Mouse (Mus musculus): ENCODE data around the gene Ano4.
"Not testable (repeated sequence)": the region's sequence is repeated elsewhere in the genome, so short reads cannot be mapped to it uniquely, and the experiment has no call there.

Gene Ano4

DNA sequence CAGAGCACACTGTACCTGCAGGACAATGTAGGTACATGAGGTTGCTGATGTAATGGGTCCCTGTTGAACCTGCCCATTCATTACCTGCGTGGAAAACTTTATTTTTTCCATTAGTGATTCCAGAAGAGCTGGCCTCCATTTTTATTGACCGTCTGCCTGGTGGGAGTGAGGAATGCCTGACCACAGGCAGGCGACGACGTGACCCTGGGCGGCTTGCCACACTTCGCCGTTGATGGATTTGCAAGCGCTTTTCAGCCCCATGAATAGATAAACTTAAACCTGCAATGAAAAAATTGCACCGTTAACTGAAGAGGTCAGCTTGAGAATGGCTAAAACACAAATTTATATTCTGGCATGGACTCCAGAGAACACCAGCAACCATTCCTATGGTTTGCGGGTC lies 195.4 kb downstream of the Ano4 start:
- in situ Hi-C loops (cut with MboI, MseI): no loop called here

DNA sequence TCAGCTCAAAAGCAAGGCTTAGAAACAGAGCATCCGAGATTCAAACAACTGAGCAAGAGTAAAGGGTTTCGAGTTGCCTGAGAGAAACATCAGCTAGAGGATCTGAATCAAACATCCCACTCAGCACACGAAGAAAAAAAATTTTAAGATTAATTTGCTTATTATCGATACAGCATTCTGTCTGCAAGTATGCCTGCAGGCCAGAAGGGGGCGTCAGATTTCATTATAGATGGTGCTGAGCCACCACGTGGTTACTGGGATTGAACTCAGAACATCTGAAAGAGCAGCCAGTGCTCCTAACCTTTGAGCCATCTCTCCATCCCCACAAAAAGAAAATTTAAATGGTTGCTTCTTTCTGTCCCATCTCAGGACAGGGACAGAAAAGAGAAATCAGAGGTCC lies 223.2 kb downstream of the Ano4 start:
- in situ Hi-C loops (cut with MboI, MseI): loop anchor here (10.0 kb wide), 1 partner anchor 177 kb away; no protein-coding TSS in a partner anchor

DNA sequence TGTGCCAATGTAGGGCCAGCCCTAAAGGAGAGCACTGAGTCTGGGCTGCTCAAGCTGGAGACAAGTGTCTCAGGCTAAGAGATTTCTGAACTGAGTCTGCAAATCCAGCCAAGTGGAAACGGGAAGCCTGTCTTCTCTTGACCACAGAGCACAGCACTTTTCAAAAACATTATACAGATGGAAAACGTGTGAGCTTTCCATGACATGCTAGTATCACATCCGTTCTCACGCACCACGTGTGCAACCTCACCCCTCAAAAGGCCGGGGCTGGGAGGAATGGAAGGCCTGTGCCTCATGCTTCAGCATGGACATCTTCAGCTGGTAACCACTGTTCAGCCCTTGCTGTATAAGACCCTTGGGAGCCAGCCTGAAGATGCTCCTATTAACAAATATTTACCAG lies 230.2 kb downstream of the Ano4 start:
- in situ Hi-C loops (cut with MboI, MseI): no loop called here

- in situ Hi-C loops (cut with MboI, MseI): no loop called here
These were observed 233.1 kb downstream of the Ano4 start for GRCm38 (mm10) chr10:89111466-89111865.

- in situ Hi-C loops (cut with MboI, MseI): no loop called here
These were observed 233.6 kb downstream of the Ano4 start for GRCm38 (mm10) chr10:89110917-89111316.

- in situ Hi-C loops (cut with MboI, MseI): no loop called here
These were observed 241.0 kb downstream of the Ano4 start for GRCm38 (mm10) chr10:89103594-89103993.

DNA sequence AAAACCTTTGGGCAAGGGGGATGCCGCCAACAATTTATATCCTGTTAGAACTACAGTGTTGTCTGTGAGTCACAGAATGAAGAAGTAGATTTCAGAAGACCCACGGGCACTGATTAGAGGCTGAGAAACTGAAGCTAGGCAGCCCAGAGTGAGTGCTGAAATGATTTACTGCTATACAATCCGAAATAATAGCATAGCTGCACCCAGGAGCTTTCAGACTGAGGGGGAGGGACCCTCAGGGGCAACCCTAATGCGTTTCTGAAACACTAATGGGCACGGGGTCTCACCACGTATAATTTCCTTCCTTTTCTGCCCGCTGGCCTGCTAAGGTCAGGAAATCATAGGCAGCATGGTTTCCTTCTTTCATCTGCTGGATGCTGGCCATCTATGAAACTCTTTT lies 242.5 kb downstream of the Ano4 start:
- in situ Hi-C loops (cut with MboI, MseI): no loop called here

GRCm38 (mm10) chr10:89098183-89098582 lies 246.4 kb downstream of the Ano4 start:
- in situ Hi-C loops (cut with MboI, MseI): no loop called here

DNA sequence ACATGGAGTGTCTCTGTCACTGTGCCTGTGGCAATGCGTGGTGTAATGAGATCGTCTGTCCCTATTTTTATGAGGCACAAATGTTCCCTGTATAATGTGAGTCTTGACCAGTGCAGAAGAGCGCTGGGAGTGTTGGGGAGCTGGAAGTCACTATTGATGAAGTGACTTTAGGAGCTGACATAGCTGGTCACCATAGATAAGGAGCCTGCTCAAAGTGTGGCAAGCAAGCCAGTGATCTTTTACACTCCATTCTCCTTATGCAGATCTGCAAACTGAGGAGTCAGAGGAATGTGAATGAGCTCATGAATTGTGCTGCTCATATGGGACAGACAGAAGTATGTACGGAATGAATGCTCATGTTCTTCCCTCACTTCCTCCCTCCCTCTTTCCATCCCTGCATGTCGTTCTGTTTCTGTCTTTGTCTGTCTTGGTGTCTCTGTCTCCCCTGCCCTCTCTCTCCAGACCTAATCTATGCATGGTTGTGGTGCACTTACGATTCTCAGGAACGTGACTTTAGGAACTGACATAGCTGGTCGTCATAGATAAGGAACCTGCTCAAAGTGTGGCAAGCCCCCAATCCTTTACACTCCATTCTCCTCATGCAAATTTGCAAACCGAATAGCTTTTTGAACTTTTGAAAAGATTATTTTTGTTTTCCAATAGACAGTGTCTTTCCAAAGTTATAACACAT lies 252.1 kb downstream of the Ano4 start:
- in situ Hi-C loops (cut with MboI, MseI): no loop called here

DNA sequence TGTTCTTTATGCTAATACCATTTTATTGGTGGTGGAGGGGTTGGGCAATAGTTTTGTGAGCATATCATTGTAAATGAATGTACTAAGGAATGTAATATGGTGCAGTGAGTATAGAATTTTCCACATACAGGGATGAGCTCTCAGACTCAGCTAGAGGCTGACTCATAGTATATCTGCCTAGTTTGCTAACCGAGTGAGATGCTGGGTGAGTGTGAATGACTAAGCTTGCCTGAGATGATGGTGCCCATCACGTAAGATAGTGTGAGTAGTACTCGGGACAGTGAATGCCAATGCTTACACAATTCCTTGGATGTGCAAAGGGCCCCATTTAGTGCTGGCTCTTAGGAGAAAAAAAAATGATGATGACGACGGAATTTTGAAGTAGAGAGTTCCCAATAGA lies 267.1 kb downstream of the Ano4 start:
- in situ Hi-C loops (cut with MboI, MseI): no loop called here

GRCm38 (mm10) chr10:89055891-89056290 lies 288.7 kb downstream of the Ano4 start:
- in situ Hi-C loops (cut with MboI, MseI): no loop called here

- in situ Hi-C loops (cut with MboI, MseI): not testable (repeated sequence)
These were observed 299.6 kb downstream of the Ano4 start for GRCm38 (mm10) chr10:89044921-89045320.

- in situ Hi-C loops (cut with MboI, MseI): no loop called here
These were observed 300.4 kb downstream of the Ano4 start for GRCm38 (mm10) chr10:89044166-89044565.

DNA sequence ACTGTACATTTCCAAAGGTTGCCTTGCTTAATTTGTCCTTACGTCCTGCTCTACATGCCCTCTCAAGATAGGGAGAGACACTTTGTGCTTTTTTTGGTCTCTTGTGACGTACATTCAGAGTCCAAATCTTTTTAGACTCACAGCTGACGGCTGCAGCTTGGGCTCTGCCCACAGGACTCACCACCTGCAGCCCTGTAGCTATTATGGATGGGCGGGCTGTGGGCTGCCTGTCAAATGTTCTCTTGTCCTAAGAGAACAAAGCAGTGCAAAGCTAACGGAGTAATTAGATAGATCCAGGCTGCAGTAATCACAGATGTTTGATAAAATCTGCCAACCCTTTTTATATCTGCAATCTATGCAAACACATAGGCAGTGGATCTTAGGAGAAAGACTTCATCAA lies 325.6 kb downstream of the Ano4 start:
- in situ Hi-C loops (cut with MboI, MseI): no loop called here

GRCm38 (mm10) chr10:89008303-89008702 lies 336.3 kb downstream of the Ano4 start:
- in situ Hi-C loops (cut with MboI, MseI): no loop called here

DNA sequence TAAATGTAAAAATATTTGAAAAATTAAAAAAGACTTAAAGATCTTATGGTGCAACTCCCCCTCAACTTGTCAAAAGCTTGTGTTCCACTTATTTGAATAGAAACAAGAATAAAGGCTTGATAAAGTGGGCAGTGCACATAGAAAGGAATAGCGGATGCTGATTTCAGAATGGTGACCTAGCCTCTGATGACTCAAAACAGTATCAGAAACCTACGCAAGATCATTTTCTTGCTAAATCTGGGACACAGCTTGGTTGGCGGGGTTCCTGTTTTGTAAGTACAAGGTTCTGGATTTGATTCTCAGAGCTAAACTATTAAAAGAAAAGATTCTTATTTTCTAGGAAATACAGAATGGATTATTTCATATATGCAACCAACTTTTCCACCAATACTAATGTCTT lies 340.0 kb downstream of the Ano4 start:
- in situ Hi-C loops (cut with MboI, MseI): no loop called here

DNA sequence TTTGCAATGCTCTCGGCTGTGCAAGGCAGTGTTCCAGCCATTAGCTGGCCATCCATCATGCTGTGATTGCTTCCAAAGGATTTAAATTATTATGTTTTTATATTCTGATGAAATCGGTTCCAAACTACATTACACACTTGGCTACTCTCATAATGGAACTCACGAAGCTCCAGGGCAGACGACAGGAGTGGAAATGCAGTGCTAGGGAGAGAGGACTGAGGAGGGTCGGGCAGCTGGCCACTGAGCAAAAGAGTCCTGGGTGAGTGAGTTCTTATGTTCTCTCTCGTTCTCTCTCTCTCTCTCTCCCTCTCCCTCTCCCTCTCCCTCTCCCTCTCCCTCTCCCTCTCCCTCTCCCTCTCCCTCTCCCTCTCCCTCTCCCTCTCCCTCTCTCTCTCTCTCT lies 357.6 kb downstream of the Ano4 start:
- in situ Hi-C loops (cut with MboI, MseI): no loop called here

- in situ Hi-C loops (cut with MboI, MseI): no loop called here
These were observed 361.1 kb downstream of the Ano4 start for GRCm38 (mm10) chr10:88983444-88983843.

DNA sequence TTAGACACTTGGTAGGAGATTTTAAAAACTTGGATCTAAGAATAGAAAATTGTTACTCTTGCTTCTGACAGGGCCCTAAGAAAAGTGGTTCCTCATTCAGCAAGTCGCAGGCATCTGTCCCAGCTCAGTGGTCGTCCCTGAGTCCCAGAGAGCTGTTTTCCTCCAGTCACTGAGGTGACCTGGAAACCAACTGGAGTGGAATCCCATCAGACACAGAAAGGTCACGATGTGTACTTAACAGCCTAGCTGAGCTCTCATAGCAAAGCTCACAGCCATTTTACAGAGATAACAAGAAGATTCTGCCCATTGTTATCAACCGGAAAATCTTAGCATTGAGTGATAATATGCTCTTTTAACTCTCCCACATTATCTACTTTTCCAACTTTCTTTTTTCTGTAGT lies 365.1 kb downstream of the Ano4 start:
- in situ Hi-C loops (cut with MboI, MseI): no loop called here

DNA sequence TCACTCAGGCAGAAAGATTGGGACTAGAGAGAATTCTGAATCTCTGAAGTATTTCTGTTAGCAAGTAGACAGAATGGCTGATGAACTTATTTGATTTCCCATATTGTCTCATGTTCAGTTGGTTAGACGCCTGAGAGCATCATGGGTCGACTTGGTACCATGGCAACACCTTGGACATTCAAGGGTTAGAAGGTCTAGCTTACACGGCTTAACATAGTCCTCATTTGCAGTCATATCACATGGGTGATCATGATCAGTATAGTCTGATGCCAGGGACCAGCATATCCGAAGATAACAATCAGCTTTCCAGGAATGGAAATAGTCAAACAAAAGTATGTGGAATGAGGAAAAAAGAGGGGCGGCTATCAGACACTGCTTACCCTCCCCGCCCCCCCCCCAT lies 365.6 kb downstream of the Ano4 start:
- in situ Hi-C loops (cut with MboI, MseI): no loop called here

DNA sequence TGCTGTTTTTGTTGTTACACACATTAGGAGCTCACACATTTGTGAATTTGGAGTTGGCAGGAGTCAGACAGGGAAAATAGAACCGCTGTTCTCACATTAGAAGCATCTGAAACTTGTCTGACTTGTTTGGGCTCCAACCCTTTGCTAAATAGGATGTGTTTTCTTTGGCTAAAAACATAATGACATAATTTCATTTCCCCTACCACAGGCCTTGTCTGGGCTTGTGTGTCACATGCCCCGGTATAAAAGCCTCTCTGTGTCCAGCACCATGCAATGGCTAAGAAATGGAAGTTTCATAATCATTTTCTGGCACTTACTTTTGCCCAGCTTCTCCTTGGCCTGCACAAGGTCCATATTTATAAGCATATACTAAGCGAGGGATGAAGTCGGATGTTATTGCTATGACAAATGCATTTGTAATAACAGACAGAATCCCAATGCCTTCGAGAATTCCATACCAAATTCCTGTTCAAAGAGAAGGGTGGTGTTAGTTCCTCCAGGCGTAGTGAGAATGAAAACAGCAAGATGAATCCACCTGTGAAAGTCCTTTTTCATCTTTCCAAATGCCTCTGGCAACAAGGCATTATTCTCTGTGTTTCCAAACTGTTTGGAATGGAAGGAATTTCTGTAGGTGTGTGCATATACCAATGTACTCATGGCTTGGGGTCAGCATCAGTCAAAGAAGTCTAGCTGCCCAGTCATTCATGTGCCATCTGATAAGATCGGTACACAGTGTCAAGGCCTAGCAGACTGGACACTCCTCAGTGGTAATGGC lies 373.4 kb downstream of the Ano4 start:
- in situ Hi-C loops (cut with MboI, MseI): no loop called here

- in situ Hi-C loops (cut with MboI, MseI): no loop called here
These were observed 376.0 kb downstream of the Ano4 start for GRCm38 (mm10) chr10:88968586-88968985.

DNA sequence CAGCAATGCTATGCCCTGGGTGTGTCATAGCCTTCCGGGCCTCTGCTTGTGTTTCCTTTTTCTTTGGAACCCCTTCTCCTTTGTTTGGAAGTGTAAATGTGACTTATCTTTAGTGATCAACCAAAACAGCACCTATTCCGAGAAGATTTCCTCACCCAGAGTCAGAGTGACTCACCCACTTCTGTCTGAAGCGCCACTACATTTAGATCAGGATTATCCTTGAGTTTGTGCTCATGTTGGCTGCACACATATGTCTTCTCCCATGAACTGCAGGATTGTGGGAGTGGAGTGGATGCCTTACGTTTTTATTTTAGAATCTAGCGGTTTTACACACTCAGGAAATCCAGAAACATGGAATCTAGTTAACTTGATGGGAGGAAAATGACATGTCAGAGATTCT lies 383.8 kb downstream of the Ano4 start:
- in situ Hi-C loops (cut with MboI, MseI): no loop called here

Data from T-helper 1 cell (primary cell).